Mouse (Mus musculus) limb, embryonic 14.5 days (tissue): ENCODE data around the gene Rnf144a. TPM values are rescaled to one million over a fixed set of nuclear protein-coding genes. Genes with fewer than 3 reads are reported as not detected.
"Not testable (repeated sequence)": the region's sequence is repeated elsewhere in the genome, so short reads cannot be mapped to it uniquely, and the experiment has no call there.

Source experiments
- ATAC-seq: fragments of 200-750 bp; cut with Nextera tagmentation; 2 replicates; pipeline ENCODE4 v1.8.0; 2017; ENCODE audit warnings: low read depth, moderate number of reproducible peaks, moderate TSS enrichment; ENCODE audit not compliant: low FRiP score
- DNase-seq: peaks from one replicate; pipeline ENCODE4 v3.0.0-alpha.2; 2015; ENCODE audit warnings: low spot score
- H3K27ac ChIP-seq: fragments of 300-500 bp; sonication (generic); replicated peaks from 2 replicates; pipeline ENCODE4 v1.5.1; 2014; ENCODE audit warnings: low read depth, mild to moderate bottlenecking, low read length, moderate library complexity, mixed read lengths
- H3K27me3 ChIP-seq: fragments of 300-500 bp; sonication (generic); 2 replicates; pipeline ENCODE4 v1.6.1; 2014; ENCODE audit warnings: low read length, mixed read lengths; ENCODE audit not compliant: control insufficient read depth, insufficient read depth
- H3K36me3 ChIP-seq: fragments of 300-500 bp; sonication (generic); 2 replicates; pipeline ENCODE4 v1.6.1; 2014; ENCODE audit warnings: mild to moderate bottlenecking, low read length, moderate library complexity, mixed read lengths; ENCODE audit not compliant: control insufficient read depth, insufficient read depth
- H3K4me1 ChIP-seq: fragments of 300-500 bp; sonication (generic); 2 replicates; pipeline ENCODE4 v1.6.1; 2014; ENCODE audit warnings: antibody characterized with exemption, low read length, mixed read lengths; ENCODE audit not compliant: control insufficient read depth, insufficient read depth
- H3K4me2 ChIP-seq: fragments of 300-500 bp; sonication (generic); replicated peaks from 2 replicates; pipeline ENCODE4 v1.6.1; 2014; ENCODE audit warnings: low read depth, mild to moderate bottlenecking, low read length, moderate library complexity; ENCODE audit not compliant: severe bottlenecking
- H3K4me3 ChIP-seq: fragments of 300-500 bp; sonication (generic); replicated peaks from 2 replicates; pipeline ENCODE4 v1.5.1; 2014; ENCODE audit warnings: low read length
- H3K9ac ChIP-seq: fragments of 300-500 bp; sonication (generic); 2 replicates; pipeline ENCODE4 v1.6.1; 2014; ENCODE audit warnings: mild to moderate bottlenecking, low read depth, low read length, moderate library complexity; ENCODE audit not compliant: severe bottlenecking
- H3K9me3 ChIP-seq: fragments of 300-500 bp; sonication (generic); 2 replicates; pipeline ENCODE4 v1.6.1; 2016; ENCODE audit warnings: low read length; ENCODE audit not compliant: control insufficient read depth
- POLR2A ChIP-seq: fragments of 200-500 bp; IDR thresholded peaks from 2 replicates; pipeline ENCODE4 v1.8.0; 2012; ENCODE audit warnings: inconsistent platforms, mild to moderate bottlenecking, moderate library complexity, borderline replicate concordance; ENCODE audit not compliant: insufficient read depth, insufficient read length; ENCODE audit errors: extremely low read depth
- WGBS: fragments of 180-500 bp; shearing (Covaris S2); extraction: QIAGEN DNeasy Blood & Tissue Kit; methylation state at CpG from one replicate; pipeline ENCODE4 v1.1.7; 2014; 5-methylcytosine and 5-hydroxymethylcytosine counted together
- polyA plus RNA-seq, 2 experiments: library from polyadenylated mRNA; depleted of rRNA in 1 of 2; stranded (reverse) in 1 of 2; unstranded in 1 of 2; fragments of >200 nt; fragmentation: Nextera tagmentation in 1 of 2; extraction: Ambion mirVana in 1 of 2; gene quantifications; 2 replicates each; pipeline versions ENCODE4 v1.2.1 to v1.2.3; 2012 to 2014

Gene Rnf144a
- polyA plus RNA-seq, 2 experiments = 33.3 to 34.6 TPM

- no peak overlapping the region for H3K4me3 ChIP-seq
- no peaks in the 10 kb centered on the region for H3K36me3 ChIP-seq
- no peak overlapping the region for H3K27ac ChIP-seq
- DNase-seq (no peak), ATAC-seq (no peak)
- no peak for TF ChIP-seq POLR2A
- H3K27me3 ChIP-seq = no peaks in the 10 kb centered on the region
- no peaks in the 10 kb centered on the region for H3K4me1 ChIP-seq
- H3K9me3 ChIP-seq = no peaks in the 10 kb centered on the region
- H3K4me2 ChIP-seq = no peak overlapping the region
- 81% methylated on average over 7 of the region's 7 CpGs for WGBS
- no peak overlapping the region for H3K9ac ChIP-seq
Measured at GRCm38 (mm10) chr12:26299515-26300090, 115.5 kb downstream of the Rnf144a start.

GRCm38 (mm10) chr12:26295995-26296394, 119.1 kb downstream of the Rnf144a start:
- WGBS = 0% methylated on average over 1 of the region's 1 CpGs
- H3K27ac ChIP-seq, H3K27me3 ChIP-seq, H3K9me3 ChIP-seq, H3K9ac ChIP-seq, H3K4me2 ChIP-seq, H3K4me3 ChIP-seq, H3K36me3 ChIP-seq, H3K4me1 ChIP-seq, ATAC-seq: not testable (repeated sequence)
- peak; percentile 42 for DNase-seq

GRCm38 (mm10) chr12:26289200-26289599, 125.9 kb downstream of the Rnf144a start:
- 0 out of 2 replicates have a peak, but pooled peaks cover 2% of the 10 kb centered on the region for H3K4me1 ChIP-seq
- ATAC-seq (no peak), DNase-seq (no peak)
- TF ChIP-seq POLR2A = no peak
- no peaks in the 10 kb centered on the region for H3K9me3 ChIP-seq
- H3K9ac ChIP-seq = no peak overlapping the region
- H3K36me3 ChIP-seq = no peaks in the 10 kb centered on the region
- H3K27me3 ChIP-seq = no peaks in the 10 kb centered on the region
- H3K4me2 ChIP-seq = no peak overlapping the region
- H3K27ac ChIP-seq = no peak overlapping the region
- H3K4me3 ChIP-seq = no peak overlapping the region
- WGBS = 58% methylated on average over 2 of the region's 2 CpGs

GRCm38 (mm10) chr12:26288347-26288746, 126.7 kb downstream of the Rnf144a start:
- no peak for DNase-seq
- TF ChIP-seq POLR2A = no peak
- no peak overlapping the region for H3K27ac ChIP-seq
- no peaks in the 10 kb centered on the region for H3K36me3 ChIP-seq
- H3K9ac ChIP-seq = no peak overlapping the region
- no peak for ATAC-seq
- no peak overlapping the region for H3K4me3 ChIP-seq
- H3K4me1 ChIP-seq = 0 out of 2 replicates have a peak, but pooled peaks cover 2% of the 10 kb centered on the region
- no peak overlapping the region for H3K4me2 ChIP-seq
- WGBS = 36% methylated on average over 1 of the region's 1 CpGs
- no peaks in the 10 kb centered on the region for H3K9me3 ChIP-seq
- no peaks in the 10 kb centered on the region for H3K27me3 ChIP-seq

GRCm38 (mm10) chr12:26285939-26286338, 129.1 kb downstream of the Rnf144a start:
- Histone ChIP-seq H3K4me1 (0 out of 2 replicates have a peak, but pooled peaks cover 2% of the 10 kb centered on the region), H3K36me3 (no peaks in the 10 kb centered on the region), H3K27ac (no peak overlapping the region), H3K4me2 (no peak overlapping the region), H3K9me3 (no peaks in the 10 kb centered on the region), H3K4me3 (no peak overlapping the region), H3K27me3 (no peaks in the 10 kb centered on the region), H3K9ac (no peak overlapping the region)
- DNase-seq = no peak
- TF ChIP-seq POLR2A = no peak
- WGBS = 17% methylated on average over 8 of the region's 8 CpGs
- ATAC-seq = peak; percentile 37; the same call in 1 of the 2 replicates
